Mouse (Mus musculus) megakaryocyte, embryonic 14.5 days (primary cell): ENCODE results near the gene Dab2.

Experiments
- FLI1 ChIP-seq: IDR thresholded peaks from 2 replicates; pipeline ENCODE4 v1.6.1; 2012; ENCODE audit warnings: low read length, inconsistent platforms, mixed read lengths
- GATA1 ChIP-seq: IDR thresholded peaks from 3 replicates; pipeline ENCODE4 v1.6.1; 2012; ENCODE audit warnings: mixed read lengths, low read length, inconsistent platforms, borderline replicate concordance

- no peak for TF ChIP-seq FLI1
- TF ChIP-seq GATA1, result no peak
These were observed 40.2 kb downstream of the Dab2 start for GRCm38 (mm10) chr15:6339767-6340166.
